Mouse (Mus musculus) midbrain, embryonic 15.5 days (tissue): Measurements from ENCODE around the gene Prkar1a. TPM values are rescaled to one million over a fixed set of nuclear protein-coding genes. Genes with fewer than 3 reads are reported as not detected.
"Not testable (repeated sequence)": the region's sequence is repeated elsewhere in the genome, so short reads cannot be mapped to it uniquely, and the experiment has no call there.

Source experiments
- ATAC-seq: fragments of 200-750 bp; cut with Nextera tagmentation; replicated peaks from 2 replicates; pipeline ENCODE4 v1.8.0; 2017; ENCODE audit warnings: moderate TSS enrichment
- H3K27ac ChIP-seq: fragments of 300-500 bp; sonication (generic); 2 replicates; pipeline ENCODE4 v1.5.1; 2015; ENCODE audit warnings: mild to moderate bottlenecking, inconsistent platforms
- H3K27me3 ChIP-seq: fragments of 300-500 bp; sonication (generic); replicated peaks from 2 replicates; pipeline ENCODE4 v1.6.1; 2015; ENCODE audit warnings: inconsistent platforms
- H3K36me3 ChIP-seq: fragments of 300-500 bp; sonication (generic); replicated peaks from 2 replicates; pipeline ENCODE4 v1.6.1; 2015; ENCODE audit warnings: inconsistent platforms
- H3K4me1 ChIP-seq: fragments of 300-500 bp; sonication (generic); 2 replicates; pipeline ENCODE4 v1.6.1; 2015; ENCODE audit warnings: inconsistent platforms
- H3K4me2 ChIP-seq: fragments of 300-500 bp; sonication (generic); 2 replicates; pipeline ENCODE4 v1.6.1; 2015; ENCODE audit warnings: inconsistent platforms, mild to moderate bottlenecking, moderate library complexity
- H3K4me3 ChIP-seq: fragments of 300-500 bp; sonication (generic); 2 replicates; pipeline ENCODE4 v1.5.1; 2015; ENCODE audit warnings: mild to moderate bottlenecking, inconsistent platforms
- H3K9ac ChIP-seq: fragments of 300-500 bp; sonication (generic); 2 replicates; pipeline ENCODE4 v1.6.1; 2015; ENCODE audit warnings: mild to moderate bottlenecking, inconsistent platforms
- H3K9me3 ChIP-seq: fragments of 300-500 bp; sonication (generic); 2 replicates; pipeline ENCODE4 v1.6.1; 2016; ENCODE audit warnings: inconsistent platforms
- WGBS: fragments of 180-500 bp; shearing (Covaris S2); methylation state at CpG from one replicate; pipeline ENCODE4 v1.1.7; 2015; ENCODE audit warnings: mixed read lengths; 5-methylcytosine and 5-hydroxymethylcytosine counted together
- polyA plus RNA-seq: library from polyadenylated mRNA; unstranded; fragments of >200 nt; fragmentation: Nextera tagmentation; extraction: Ambion mirVana; gene quantifications from 2 replicates; pipeline ENCODE4 v1.2.1, GENCODE M21; 2015

The Prkar1a gene
- polyA plus RNA-seq, 1 experiment from 2014 or later, result 512 TPM

- Histone ChIP-seq H3K27me3 (no peaks in the 10 kb centered on the region), H3K4me1 (peaks cover 45% of the 10 kb centered on the region)
These were observed 1.8 kb downstream of the Prkar1a start for GRCm38 (mm10) chr11:109650788-109651565.

DNA sequence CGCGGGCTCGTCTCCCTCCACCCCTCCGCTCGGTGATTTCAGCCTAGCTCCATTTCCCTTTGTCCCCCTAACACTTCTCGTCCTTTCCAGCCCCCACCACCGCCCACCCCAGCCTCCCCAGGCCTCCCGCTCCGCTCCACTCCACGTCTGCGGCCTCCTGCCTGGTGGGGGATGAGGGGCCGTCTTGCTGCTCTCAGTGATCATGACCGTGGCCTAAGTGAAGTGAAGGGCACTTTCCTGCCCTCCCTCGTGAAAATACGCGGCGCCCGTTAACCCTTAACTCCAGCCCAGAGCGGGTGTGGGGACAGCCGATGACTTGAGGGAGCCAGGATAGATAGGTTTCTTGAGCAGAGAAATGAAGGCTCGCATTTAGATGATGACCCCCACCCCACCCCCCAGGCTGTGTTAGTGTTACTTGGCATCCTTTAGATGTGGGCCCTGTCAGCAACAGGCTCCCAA is 2.4 kb downstream of the Prkar1a start:
- Histone ChIP-seq H3K4me1 (peaks cover 45% of the 10 kb centered on the region), H3K4me3 (peak overlapping the region; percentile 84), H3K36me3 (0 out of 2 replicates have a peak, but pooled peaks cover 7% of the 10 kb centered on the region), H3K27me3 (no peaks in the 10 kb centered on the region), H3K27ac (peak overlapping the region; percentile 98), H3K9me3 (no peaks in the 10 kb centered on the region), H3K9ac (peak overlapping the region; percentile 85), H3K4me2 (peak overlapping the region; percentile 67)
- no peak for ATAC-seq
- WGBS, result 0% methylated on average over 21 of the region's 21 CpGs

More at GRCm38 (mm10) chr11:109650788-109651565, 1.8 kb downstream of the Prkar1a start:
- Histone ChIP-seq H3K4me3 (peak overlapping the region; percentile 84), H3K36me3 (0 out of 2 replicates have a peak, but pooled peaks cover 3% of the 10 kb centered on the region), H3K9me3 (no peaks in the 10 kb centered on the region), H3K4me2 (peak overlapping the region; percentile 73), H3K27ac (peak overlapping the region; percentile 98), H3K9ac (peak overlapping the region; percentile 85)
- peak; percentile 95 for ATAC-seq
- under 1% methylated on average over 77 of the region's 90 CpGs for WGBS

GRCm38 (mm10) chr11:109652505-109652904 is 3.3 kb downstream of the Prkar1a start:
- 0 out of 2 replicates have a peak, but pooled peaks cover 10% of the 10 kb centered on the region for H3K36me3 ChIP-seq
- H3K4me1 ChIP-seq, result peaks cover 45% of the 10 kb centered on the region
- WGBS, result 55% methylated on average over 6 of the region's 6 CpGs
- peak overlapping the region; percentile 67 for H3K4me2 ChIP-seq
- H3K9me3 ChIP-seq, result no peaks in the 10 kb centered on the region
- peak overlapping the region; percentile 84 for H3K4me3 ChIP-seq
- H3K9ac ChIP-seq, result peak overlapping the region; percentile 85; the same call in 1 of the 2 replicates
- no peak overlapping the region for H3K27ac ChIP-seq
- no peak for ATAC-seq
- H3K27me3 ChIP-seq, result no peaks in the 10 kb centered on the region

- ATAC-seq, result no peak
- H3K36me3 ChIP-seq, result 0 out of 2 replicates have a peak, but pooled peaks cover 10% of the 10 kb centered on the region
- no peaks in the 10 kb centered on the region for H3K27me3 ChIP-seq
- no peak overlapping the region for H3K9ac ChIP-seq
- peak overlapping the region; percentile 84; the same call in 1 of the 2 replicates for H3K4me3 ChIP-seq
- peaks cover 42% of the 10 kb centered on the region for H3K4me1 ChIP-seq
- no peaks in the 10 kb centered on the region for H3K9me3 ChIP-seq
- no peak overlapping the region; the same call in 1 of the 2 replicates for H3K27ac ChIP-seq
- peak overlapping the region; percentile 67 for H3K4me2 ChIP-seq
- 67% methylated on average over 8 of the region's 8 CpGs for WGBS
These were observed 4.0 kb downstream of the Prkar1a start for GRCm38 (mm10) chr11:109653201-109653600.

- no peak for ATAC-seq
- no peak overlapping the region for H3K9ac ChIP-seq
- 90% methylated on average over 6 of the region's 6 CpGs for WGBS
- H3K9me3 ChIP-seq, result no peaks in the 10 kb centered on the region
- H3K36me3 ChIP-seq, result 0 out of 2 replicates have a peak, but pooled peaks cover 10% of the 10 kb centered on the region
- H3K4me3 ChIP-seq, result no peak overlapping the region
- H3K27me3 ChIP-seq, result no peaks in the 10 kb centered on the region
- H3K4me1 ChIP-seq, result peaks cover 28% of the 10 kb centered on the region
- H3K27ac ChIP-seq, result no peak overlapping the region
- H3K4me2 ChIP-seq, result no peak overlapping the region
These were observed 5.4 kb downstream of the Prkar1a start for GRCm38 (mm10) chr11:109654581-109654980.

- ATAC-seq, result no peak
- H3K9me3 ChIP-seq, result no peaks in the 10 kb centered on the region
- no peak overlapping the region for H3K4me3 ChIP-seq
- no peak overlapping the region for H3K9ac ChIP-seq
- WGBS, result 94% methylated on average over 7 of the region's 7 CpGs
- no peak overlapping the region for H3K27ac ChIP-seq
- H3K27me3 ChIP-seq, result no peaks in the 10 kb centered on the region
- H3K36me3 ChIP-seq, result peaks cover 22% of the 10 kb centered on the region; the same call in 1 of the 2 replicates
- H3K4me2 ChIP-seq, result no peak overlapping the region
- peaks cover 24% of the 10 kb centered on the region for H3K4me1 ChIP-seq
These were observed 7.0 kb downstream of the Prkar1a start for GRCm38 (mm10) chr11:109656232-109656631.

GRCm38 (mm10) chr11:109660526-109660925 is 11.3 kb downstream of the Prkar1a start:
- ATAC-seq, H3K4me2 ChIP-seq, H3K27ac ChIP-seq, H3K9ac ChIP-seq, H3K9me3 ChIP-seq, H3K27me3 ChIP-seq, H3K4me3 ChIP-seq, H3K4me1 ChIP-seq: not testable (repeated sequence)
- peaks cover 56% of the 10 kb centered on the region for H3K36me3 ChIP-seq
- 93% methylated on average over 8 of the region's 8 CpGs for WGBS

- Histone ChIP-seq H3K27ac (no peak overlapping the region), H3K9me3 (no peaks in the 10 kb centered on the region), H3K4me1 (no peaks in the 10 kb centered on the region), H3K4me2 (no peak overlapping the region), H3K36me3 (peaks cover 79% of the 10 kb centered on the region), H3K9ac (no peak overlapping the region), H3K4me3 (no peak overlapping the region), H3K27me3 (no peaks in the 10 kb centered on the region)
- 92% methylated on average over 13 of the region's 13 CpGs for WGBS
- no peak for ATAC-seq
These were observed 15.1 kb downstream of the Prkar1a start for GRCm38 (mm10) chr11:109664293-109664692.

- Histone ChIP-seq H3K4me2 (no peak overlapping the region), H3K9ac (no peak overlapping the region), H3K4me3 (no peak overlapping the region), H3K27me3 (no peaks in the 10 kb centered on the region), H3K9me3 (no peaks in the 10 kb centered on the region), H3K36me3 (peaks cover 75% of the 10 kb centered on the region), H3K27ac (no peak overlapping the region), H3K4me1 (no peaks in the 10 kb centered on the region)
- 86% methylated on average over 6 of the region's 6 CpGs for WGBS
- ATAC-seq, result no peak
These were observed 16.2 kb downstream of the Prkar1a start for GRCm38 (mm10) chr11:109665424-109665823.

DNA sequence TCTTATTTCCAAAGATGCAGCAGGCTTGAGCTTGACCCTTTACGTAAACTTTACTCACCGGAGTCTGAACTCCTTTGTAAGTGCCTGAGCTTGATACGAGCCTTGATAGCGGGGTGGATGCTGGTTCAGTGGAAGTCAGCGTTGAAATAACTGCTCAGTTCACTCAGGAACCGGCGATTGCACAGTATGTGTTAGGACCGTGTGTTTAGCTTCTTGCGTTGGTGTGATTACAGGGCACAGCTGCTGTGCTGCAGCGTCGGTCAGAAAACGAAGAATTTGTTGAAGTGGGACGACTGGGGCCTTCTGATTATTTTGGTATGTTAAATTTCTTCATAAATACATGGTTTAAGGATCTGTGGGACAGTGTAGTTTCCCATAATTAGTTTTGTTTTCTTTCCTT is 17.2 kb downstream of the Prkar1a start:
- H3K4me3 ChIP-seq, result no peak overlapping the region
- no peak overlapping the region for H3K9ac ChIP-seq
- H3K27ac ChIP-seq, result no peak overlapping the region
- no peaks in the 10 kb centered on the region for H3K27me3 ChIP-seq
- H3K36me3 ChIP-seq, result peaks cover 66% of the 10 kb centered on the region
- no peaks in the 10 kb centered on the region for H3K4me1 ChIP-seq
- H3K4me2 ChIP-seq, result no peak overlapping the region
- 94% methylated on average over 13 of the region's 13 CpGs for WGBS
- ATAC-seq, result no peak
- no peaks in the 10 kb centered on the region for H3K9me3 ChIP-seq

GRCm38 (mm10) chr11:109667371-109667770 is 18.2 kb downstream of the Prkar1a start:
- Histone ChIP-seq H3K9ac (no peak overlapping the region), H3K4me3 (no peak overlapping the region), H3K9me3 (no peaks in the 10 kb centered on the region), H3K4me2 (no peak overlapping the region), H3K36me3 (peaks cover 61% of the 10 kb centered on the region), H3K27me3 (no peaks in the 10 kb centered on the region), H3K27ac (no peak overlapping the region), H3K4me1 (no peaks in the 10 kb centered on the region)
- 91% methylated on average over 19 of the region's 19 CpGs for WGBS
- ATAC-seq, result no peak

DNA sequence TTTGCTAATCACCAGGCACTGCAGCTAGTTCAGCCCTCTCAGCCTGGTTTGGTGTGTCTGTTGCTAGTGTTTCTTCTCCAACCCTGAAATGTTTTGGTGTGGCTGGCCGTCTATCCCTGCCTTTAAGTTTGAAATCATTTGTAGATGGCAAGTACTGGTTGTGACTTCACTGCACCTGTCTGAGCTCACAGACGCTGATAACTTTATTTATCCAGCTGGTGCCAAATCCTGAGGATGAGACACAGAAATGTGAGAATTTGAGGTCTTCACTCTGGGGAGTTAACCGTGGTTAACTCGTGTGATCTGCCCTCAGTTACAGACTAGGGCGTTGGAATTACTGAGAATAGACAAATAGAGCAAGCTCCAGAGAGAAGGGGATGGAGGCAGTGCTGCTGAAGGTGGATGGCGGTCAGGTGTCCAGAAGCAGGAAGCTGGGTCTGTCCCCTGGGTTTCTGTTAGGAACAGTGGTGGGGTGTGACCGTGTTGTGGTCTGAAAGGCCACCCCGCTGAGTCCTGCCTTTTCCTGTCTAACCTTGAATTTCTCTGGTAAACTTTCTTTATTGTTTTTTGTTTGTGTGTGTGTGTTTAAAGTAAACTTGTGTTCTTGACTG is 19.0 kb downstream of the Prkar1a start:
- no peaks in the 10 kb centered on the region for H3K9me3 ChIP-seq
- H3K4me1 ChIP-seq, result no peaks in the 10 kb centered on the region
- H3K4me2 ChIP-seq, result no peak overlapping the region
- ATAC-seq, result no peak
- no peak overlapping the region for H3K27ac ChIP-seq
- H3K36me3 ChIP-seq, result peaks cover 54% of the 10 kb centered on the region
- no peaks in the 10 kb centered on the region for H3K27me3 ChIP-seq
- 91% methylated on average over 8 of the region's 8 CpGs for WGBS
- H3K9ac ChIP-seq, result no peak overlapping the region
- no peak overlapping the region for H3K4me3 ChIP-seq
